In the genomic region with DNA sequence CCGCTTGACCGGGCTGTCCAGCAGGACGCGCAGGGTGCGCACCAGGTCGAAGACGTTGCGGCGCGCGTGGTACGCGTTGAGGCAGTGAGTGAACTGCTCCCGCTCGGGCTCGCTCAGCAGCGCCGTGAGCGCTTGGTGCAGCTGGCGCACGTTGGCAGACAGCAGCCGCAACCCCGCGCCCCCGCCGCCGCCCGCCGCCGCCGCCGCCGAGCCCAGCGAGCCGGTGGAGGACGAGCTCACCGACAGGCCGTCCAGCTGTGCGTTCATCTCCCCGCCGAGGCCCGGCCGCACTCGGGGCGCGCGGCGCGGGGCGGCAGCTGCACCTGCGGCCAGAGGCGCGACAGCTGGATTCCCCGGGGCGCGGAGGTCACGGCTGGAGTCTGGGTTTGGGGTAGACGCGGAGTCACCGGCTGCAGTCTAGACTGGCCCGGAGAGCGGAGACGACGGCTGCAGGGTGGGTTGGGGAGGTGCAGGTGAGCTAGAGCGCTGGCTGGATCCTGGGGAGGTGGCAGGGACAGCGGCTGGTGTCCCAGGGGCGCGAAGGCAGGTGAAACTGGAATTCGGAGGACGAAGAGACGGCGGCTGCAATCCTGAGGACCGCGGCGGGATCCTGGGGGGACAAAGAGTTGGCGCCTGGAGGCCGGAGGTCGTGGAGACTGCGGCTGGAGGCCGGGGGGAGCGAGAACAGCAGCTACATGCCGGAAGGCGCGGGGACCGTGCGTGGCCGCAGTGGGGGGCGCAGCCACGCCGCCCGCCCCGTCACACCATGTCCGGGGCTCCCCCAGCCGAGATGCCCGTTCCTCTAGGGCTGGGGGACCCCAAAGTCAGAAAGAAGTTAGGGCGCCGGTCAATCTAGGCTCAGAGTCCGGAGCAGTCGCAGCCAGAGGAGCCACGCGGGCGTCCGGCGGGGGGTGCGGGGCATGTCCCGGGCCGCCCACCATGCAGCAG, we compare ENCODE assay signal across 8 mouse cellular contexts. TPM values are rescaled to one million over a fixed set of nuclear protein-coding genes. Genes with fewer than 3 reads are reported as not detected.
DNase-seq lines count a peak whose midpoint lies in the region; ATAC-seq lines count a peak whose summit lies in the region.

No protein-coding gene starts in this region.

- peak; percentile 31 to 43 for DNase-seq in heart, adult 18-20 months
- no peak for DNase-seq in heart, postnatal 25 days (ENCODE audit: low spot score)
- peak; percentile 25 to 37 for DNase-seq in cerebellum, postnatal 25 days
- peak; percentile 59 for DNase-seq in kidney, adult 18-20 months
- peak; percentile 33 to 56 for DNase-seq in lung, adult 18-20 months
- peak; percentile 86 for DNase-seq in thymus, postnatal 4 days

- H3K36me3 ChIP-seq in neural tube, embryonic 15.5 days: no peaks in the 10 kb centered on the region

- H3K9me3 ChIP-seq in neural tube, embryonic 15.5 days (replicated peaks): no peaks in the 10 kb centered on the region

- intact Hi-C loops in heart, postnatal 25 days (cut with DNase I): loop anchor here (5.0 kb wide), 3 partner anchors 47 to 123 kb away; partner anchors contain the start of gene Atp6v1g1

- 0 out of 2 replicates have a peak, but pooled peaks cover 3% of the 10 kb centered on the region for H3K27me3 ChIP-seq in neural tube, embryonic 15.5 days (replicated peaks)

- under 1% methylated on average over 103 of the region's 107 CpGs for whole genome bisulfite sequencing in neural tube, embryonic 15.5 days

- peak overlapping the region; percentile 52; the same call in 1 of the 2 replicates for H3K27ac ChIP-seq in neural tube, embryonic 15.5 days (replicated peaks)

- H3K9ac ChIP-seq in neural tube, embryonic 15.5 days (replicated peaks): peak overlapping the region; percentile 53

- H3K4me2 ChIP-seq in neural tube, embryonic 15.5 days: peak overlapping the region; percentile 78

- peaks cover 50% of the 10 kb centered on the region for H3K4me1 ChIP-seq in neural tube, embryonic 15.5 days

- H3K4me3 ChIP-seq in neural tube, embryonic 15.5 days (replicated peaks): peak overlapping the region; percentile 63

- ATAC-seq in granulocyte monocyte progenitor cell, adult 5-6 weeks (replicated peaks; ENCODE audit: poor library complexity, severe bottlenecking): peak; percentile 34
- ATAC-seq in neural tube, embryonic 15.5 days (ENCODE audit: low FRiP score): peak; percentile 57

RNA-seq across cellular contexts. Expression of gene Whrn, which starts 0.6 kb away (rescaled TPM):
- 10 to 100 TPM; 15.2 to 23.6 TPM for total RNA-seq in heart, adult 18-20 months (2021)
- 10 to 100 TPM; 36.9 to 41.9 TPM for total RNA-seq in heart, postnatal 25 days (2021)
- 1.9 and 3.4 TPM in 2 replicates for total RNA-seq in granulocyte monocyte progenitor cell, adult 5-6 weeks (2014; fragmentation: Nextera tagmentation)
- total RNA-seq in granulocyte monocyte progenitor cell, adult 5-6 weeks (2017): 0.90 and 1.7 TPM in 2 replicates
- polyA plus RNA-seq in neural tube, embryonic 15.5 days (2015; fragmentation: Nextera tagmentation; extraction: Ambion mirVana): 5.5 and 5.6 TPM in 2 replicates

RNA-seq across cellular contexts. Expression of gene Atp6v1g1, which starts 49.3 kb away (rescaled TPM):
- total RNA-seq in heart, adult 18-20 months (2021): 100 to 1,000 TPM; 143 to 157 TPM
- 100 to 1,000 TPM; 144 to 162 TPM for total RNA-seq in heart, postnatal 25 days (2021)
- 97.1 and 115 TPM in 2 replicates for total RNA-seq in granulocyte monocyte progenitor cell, adult 5-6 weeks (2014; fragmentation: Nextera tagmentation)
- total RNA-seq in granulocyte monocyte progenitor cell, adult 5-6 weeks (2017): 72.3 and 98.9 TPM in 2 replicates
- polyA plus RNA-seq in neural tube, embryonic 15.5 days (2015; fragmentation: Nextera tagmentation; extraction: Ambion mirVana): 402 and 431 TPM in 2 replicates
